17 mouse cellular contexts compared by ENCODE assay signal in genomic region chr6:135029246-135029645, GRCm38 (mm10). TPM values are rescaled to one million over a fixed set of nuclear protein-coding genes. Genes with fewer than 3 reads are reported as not detected.
DNase-seq lines count a peak whose midpoint lies in the region; ATAC-seq and TF ChIP-seq lines count a peak whose summit lies in the region.
"Had no signal": no experiment of that assay in that cellular context is flagged by ENCODE, and none has a peak within 500 bp of the region (broad histone marks: within the 10 kb centered on the region; RNA-seq: fewer than 3 reads in every experiment).

No protein-coding gene starts in this region.

- H3K27me3 ChIP-seq in kidney, embryonic 14.5 days (ENCODE audit: control insufficient read depth, insufficient read depth, low read length) = no peaks in the 10 kb centered on the region
- H3K27me3 ChIP-seq in liver, postnatal 0 days (ENCODE audit: insufficient read depth, low read length) = no peaks in the 10 kb centered on the region
- no peaks in the 10 kb centered on the region for H3K27me3 ChIP-seq in midbrain, embryonic 16.5 days (ENCODE audit: control insufficient read depth, insufficient read depth, low read depth, low read length)
- H3K27me3 ChIP-seq: embryonic facial prominence, embryonic 12.5 days; limb, embryonic 13.5 days; neural tube, embryonic 12.5 days had no signal

- H3K36me3 ChIP-seq in kidney, embryonic 14.5 days (ENCODE audit: control insufficient read depth, insufficient read depth, low read length) = peaks cover 6% of the 10 kb centered on the region; the same call in 1 of the 2 replicates
- H3K36me3 ChIP-seq in liver, postnatal 0 days (replicated peaks; ENCODE audit: insufficient read depth, low read length) = no peaks in the 10 kb centered on the region
- peaks cover 6% of the 10 kb centered on the region; the same call in 1 of the 2 replicates for H3K36me3 ChIP-seq in midbrain, embryonic 16.5 days (ENCODE audit: control insufficient read depth, insufficient read depth, low read length)

- no peak overlapping the region for H3K4me3 ChIP-seq in kidney, embryonic 14.5 days (ENCODE audit: low read length)
- no peak overlapping the region for H3K4me3 ChIP-seq in liver, postnatal 0 days (ENCODE audit: low read depth, low read length)
- no peak overlapping the region for H3K4me3 ChIP-seq in midbrain, embryonic 16.5 days (ENCODE audit: low read depth, low read length)
- H3K4me3 ChIP-seq: embryonic facial prominence, embryonic 12.5 days; limb, embryonic 13.5 days; neural tube, embryonic 12.5 days had no signal

- no peak for TF ChIP-seq CTCF in liver, postnatal 0 days (IDR thresholded peaks at IDR 0.05; ENCODE audit: low read depth)

- peak; percentile 20 to 54 for DNase-seq in urinary bladder, adult 18-20 months (ENCODE audit: low spot score in 2 of 2)
- DNase-seq in urinary bladder, postnatal 4 days (ENCODE audit: low spot score in 2 of 2) = no peak
- DNase-seq in liver, postnatal 0 days = no peak
- no peak for DNase-seq in cerebellum, postnatal 4 days (ENCODE audit: low spot score in 2 of 2)
- DNase-seq in gastrocnemius, postnatal 4 days (ENCODE audit: low spot score in 2 of 2) = no peak
- DNase-seq in cerebellum, adult 11 months = no peak
- DNase-seq: adrenal gland, postnatal 25 days; cerebellum, adult 11-12 months; gastrocnemius, postnatal 36 days; heart, postnatal 14 days; thymus, postnatal 4 days had no signal

- 26% methylated on average over 4 of the region's 4 CpGs for WGBS in kidney, embryonic 14.5 days
- WGBS in liver, postnatal 0 days (ENCODE audit: insufficient replicate concordance) = 39% methylated on average over 4 of the region's 4 CpGs
- 85% methylated on average over 4 of the region's 4 CpGs for WGBS in midbrain, embryonic 16.5 days

- ATAC-seq in kidney, embryonic 14.5 days (ENCODE audit: low FRiP score, low TSS enrichment) = peak; percentile 90
- ATAC-seq in liver, postnatal 0 days = peak; percentile 55; the same call in 1 of the 2 replicates
- ATAC-seq in midbrain, embryonic 16.5 days = no peak
- ATAC-seq: forebrain, embryonic 14.5 days had no signal

- TF ChIP-seq EP300 in liver, postnatal 0 days (IDR thresholded peaks at IDR 0.05; ENCODE audit: low read depth) = no peak

- no peaks in the 10 kb centered on the region for H3K9me3 ChIP-seq in kidney, embryonic 14.5 days (ENCODE audit: control insufficient read depth, low read length)
- no peaks in the 10 kb centered on the region for H3K9me3 ChIP-seq in liver, postnatal 0 days (ENCODE audit: low read length)
- H3K9me3 ChIP-seq in midbrain, embryonic 16.5 days (replicated peaks; ENCODE audit: control insufficient read depth, low read length, poor library complexity, severe bottlenecking) = no peaks in the 10 kb centered on the region
- H3K9me3 ChIP-seq: embryonic facial prominence, embryonic 12.5 days; limb, embryonic 13.5 days; neural tube, embryonic 12.5 days had no signal

- H3K4me1 ChIP-seq in kidney, embryonic 14.5 days (ENCODE audit: control insufficient read depth, insufficient read depth, low read length) = peaks cover 4% of the 10 kb centered on the region; the same call in 1 of the 2 replicates
- H3K4me1 ChIP-seq in liver, postnatal 0 days (ENCODE audit: insufficient read depth) = no peaks in the 10 kb centered on the region
- H3K4me1 ChIP-seq in midbrain, embryonic 16.5 days (ENCODE audit: control insufficient read depth, insufficient read depth, low read length) = no peaks in the 10 kb centered on the region
- H3K4me1 ChIP-seq: embryonic facial prominence, embryonic 12.5 days; neural tube, embryonic 12.5 days had no signal

- H3K9ac ChIP-seq in kidney, embryonic 14.5 days (ENCODE audit: low read depth, low read length) = no peak overlapping the region
- no peak overlapping the region for H3K9ac ChIP-seq in liver, postnatal 0 days (replicated peaks)
- no peak overlapping the region for H3K9ac ChIP-seq in midbrain, embryonic 16.5 days (ENCODE audit: low read depth, low read length)
- H3K9ac ChIP-seq: embryonic facial prominence, embryonic 12.5 days; limb, embryonic 13.5 days; neural tube, embryonic 12.5 days had no signal

- H3K4me2 ChIP-seq in kidney, embryonic 14.5 days (replicated peaks; ENCODE audit: low read depth, low read length) = no peak overlapping the region
- H3K4me2 ChIP-seq in liver, postnatal 0 days (ENCODE audit: low read depth, low read length) = no peak overlapping the region
- H3K4me2 ChIP-seq in midbrain, embryonic 16.5 days (ENCODE audit: low read length) = no peak overlapping the region
- H3K4me2 ChIP-seq: embryonic facial prominence, embryonic 12.5 days; limb, embryonic 13.5 days; neural tube, embryonic 12.5 days had no signal

- peak overlapping the region; percentile 30; the same call in 1 of the 2 replicates for H3K27ac ChIP-seq in kidney, embryonic 14.5 days (ENCODE audit: low read depth, low read length)
- no peak overlapping the region for H3K27ac ChIP-seq in liver, postnatal 0 days (ENCODE audit: low read depth)
- H3K27ac ChIP-seq in midbrain, embryonic 16.5 days (ENCODE audit: low read length) = no peak overlapping the region
- H3K27ac ChIP-seq: embryonic facial prominence, embryonic 12.5 days; limb, embryonic 13.5 days; neural tube, embryonic 12.5 days had no signal

RNA-seq across cellular contexts. Expression of gene Ddx47, which starts 17.8 kb away (rescaled TPM):
- 106 and 117 TPM in 2 replicates for polyA plus RNA-seq in kidney, embryonic 14.5 days (2014; fragmentation: Nextera tagmentation; extraction: Ambion mirVana)
- polyA plus RNA-seq in liver, postnatal 0 days (2015; fragmentation: Nextera tagmentation; extraction: Ambion mirVana) = 32.5 and 34.8 TPM in 2 replicates
- total RNA-seq in gastrocnemius, postnatal 4 days (2021) = 10 to 100 TPM; 42.1 to 53.6 TPM
- 75.1 and 78.2 TPM in 2 replicates for polyA plus RNA-seq in midbrain, embryonic 16.5 days (2015; fragmentation: Nextera tagmentation; extraction: Ambion mirVana)

RNA-seq across cellular contexts. Expression of gene Gprc5a, which starts 36.2 kb away (rescaled TPM):
- polyA plus RNA-seq in kidney, embryonic 14.5 days (2014; fragmentation: Nextera tagmentation; extraction: Ambion mirVana) = 12.5 and 15.8 TPM in 2 replicates
- 0.21 and 0.32 TPM in 2 replicates for polyA plus RNA-seq in liver, postnatal 0 days (2015; fragmentation: Nextera tagmentation; extraction: Ambion mirVana)
- 1 to 10 TPM; 1.3 to 1.5 TPM for total RNA-seq in gastrocnemius, postnatal 4 days (2021)
- polyA plus RNA-seq in midbrain, embryonic 16.5 days (2015; fragmentation: Nextera tagmentation; extraction: Ambion mirVana) = 0.12 and 0.20 TPM in 2 replicates

RNA-seq across cellular contexts. Expression of gene Apold1, which starts 47.7 kb away (rescaled TPM):
- 4.4 and 4.6 TPM in 2 replicates for polyA plus RNA-seq in kidney, embryonic 14.5 days (2014; fragmentation: Nextera tagmentation; extraction: Ambion mirVana)
- polyA plus RNA-seq in liver, postnatal 0 days (2015; fragmentation: Nextera tagmentation; extraction: Ambion mirVana) = 2.4 and 2.5 TPM in 2 replicates
- total RNA-seq in gastrocnemius, postnatal 4 days (2021) = 1 to 10 TPM; 7.0 to 7.6 TPM
- 4.2 and 5.5 TPM in 2 replicates for polyA plus RNA-seq in midbrain, embryonic 16.5 days (2015; fragmentation: Nextera tagmentation; extraction: Ambion mirVana)

Comparison
In these comparisons a context has a peak if more than half of its experiments do, and no peak if none do; other contexts are left out.
1. DNase-seq: peak in urinary bladder, adult 18-20 months (2 of 2); none in urinary bladder, postnatal 4 days (0 of 2), liver, postnatal 0 days (single experiment), cerebellum, postnatal 4 days (0 of 2), gastrocnemius, postnatal 4 days (0 of 2) and cerebellum, adult 11 months (single experiment).
2. RNA of gene Gprc5a, which starts 36.2 kb away (polyA plus RNA-seq): 12.5 to 15.8 TPM in kidney, embryonic 14.5 days; 0.21 to 0.32 TPM in liver, postnatal 0 days and 0.12 to 0.20 TPM in midbrain, embryonic 16.5 days; every median in the first group is over 10 times any median in the second.